22 mouse cellular contexts compared by ENCODE assay signal in genomic region chr8:77526130-77526529, GRCm38 (mm10). TPM values are rescaled to one million over a fixed set of nuclear protein-coding genes. Genes with fewer than 3 reads are reported as not detected.
DNase-seq lines count a peak whose midpoint lies in the region; ATAC-seq and TF ChIP-seq lines count a peak whose summit lies in the region.
"Had no signal": no experiment of that assay in that cellular context is flagged by ENCODE, and none has a peak within 500 bp of the region (broad histone marks: within the 10 kb centered on the region; RNA-seq: fewer than 3 reads in every experiment).

No protein-coding gene starts in this region.

- no peak for ATAC-seq in embryonic facial prominence, embryonic 14.5 days (ENCODE audit: low read depth)
- no peak for ATAC-seq in forebrain, embryonic 11.5 days (replicated peaks; ENCODE audit: low FRiP score)
- no peak for ATAC-seq in forebrain, embryonic 15.5 days (replicated peaks)
- ATAC-seq in lung, embryonic 14.5 days (ENCODE audit: insufficient read depth), result no peak
- ATAC-seq: activated CD4-positive, CD25-positive, alpha-beta regulatory T cell, adult 4 months; CD4-positive, CD25-positive, alpha-beta regulatory T cell, adult 4 months; Patski had no signal

- intact Hi-C loops in gastrocnemius, postnatal 36 days (cut with DNase I), result no loop called here

- no peak overlapping the region for H3K4me2 ChIP-seq in embryonic facial prominence, embryonic 14.5 days (ENCODE audit: low read depth, low read length)
- no peak overlapping the region for H3K4me2 ChIP-seq in forebrain, embryonic 11.5 days (ENCODE audit: low read depth, low read length, severe bottlenecking)
- H3K4me2 ChIP-seq in forebrain, embryonic 15.5 days (replicated peaks), result no peak overlapping the region
- H3K4me2 ChIP-seq in lung, embryonic 14.5 days, result no peak overlapping the region
- no peak overlapping the region for H3K4me2 ChIP-seq in myocyte (ENCODE audit: low read depth)

- no peak overlapping the region for H3K9ac ChIP-seq in embryonic facial prominence, embryonic 14.5 days (ENCODE audit: low read depth, low read length)
- no peak overlapping the region for H3K9ac ChIP-seq in forebrain, embryonic 11.5 days (ENCODE audit: low read length)
- no peak overlapping the region for H3K9ac ChIP-seq in forebrain, embryonic 15.5 days (replicated peaks)
- H3K9ac ChIP-seq in lung, embryonic 14.5 days, result no peak overlapping the region

- TF ChIP-seq CTCF in lung, embryonic 14.5 days (IDR thresholded peaks at IDR 0.05; ENCODE audit: low read depth), result no peak
- no peak for TF ChIP-seq CTCF in lung, adult 2 months (IDR thresholded peaks at IDR 0.05; ENCODE audit: insufficient read depth, low read length)

- TF ChIP-seq POLR2A in lung, adult 2 months (IDR thresholded peaks at IDR 0.05; ENCODE audit: borderline replicate concordance, extremely low read depth, low read depth, low read length), result no peak
- no peak for TF ChIP-seq POLR2A in myocyte (IDR thresholded peaks at IDR 0.05; ENCODE audit: insufficient read length, low read depth)

- H3K4me3 ChIP-seq in embryonic facial prominence, embryonic 14.5 days (ENCODE audit: low read depth, low read length), result no peak overlapping the region
- H3K4me3 ChIP-seq in embryonic facial prominence, embryonic 10.5 days, result no peak overlapping the region
- H3K4me3 ChIP-seq in forebrain, embryonic 11.5 days (ENCODE audit: low read depth, low read length), result no peak overlapping the region
- no peak overlapping the region for H3K4me3 ChIP-seq in forebrain, embryonic 15.5 days
- H3K4me3 ChIP-seq in lung, embryonic 14.5 days (ENCODE audit: low read depth, low read length), result no peak overlapping the region
- no peak overlapping the region for H3K4me3 ChIP-seq in lung, adult 2 months (replicated peaks; ENCODE audit: extremely low read depth, low read depth, low read length)
- no peak overlapping the region for H3K4me3 ChIP-seq in myocyte

- DNase-seq in embryonic facial prominence, embryonic 14.5 days (ENCODE audit: low spot score), result peak; percentile 22
- no peak for DNase-seq in embryonic facial prominence, embryonic 10.5 days (ENCODE audit: low spot score)
- peak; percentile 14 for DNase-seq in forebrain, embryonic 11.5 days (ENCODE audit: low spot score)
- peak; percentile 25 for DNase-seq in lung, embryonic 14.5 days
- no peak for DNase-seq in lung, adult 2 months
- no peak for DNase-seq in gastrocnemius, postnatal 36 days
- DNase-seq: adrenal gland, adult 2 months; adrenal gland, adult 8-10 months; adrenal gland, postnatal 10 days; adrenal gland, postnatal 14 days; adrenal gland, postnatal 25 days; adrenal gland, postnatal 36 days; B cell, adult 2 months; cerebellum, adult 11 months; cerebellum, adult 11-12 months had no signal

- H3K27me3 ChIP-seq in embryonic facial prominence, embryonic 14.5 days (replicated peaks; ENCODE audit: control insufficient read depth, insufficient read depth, low read length), result no peaks in the 10 kb centered on the region
- no peaks in the 10 kb centered on the region for H3K27me3 ChIP-seq in embryonic facial prominence, embryonic 10.5 days (replicated peaks; ENCODE audit: low read depth, poor library complexity, severe bottlenecking)
- no peaks in the 10 kb centered on the region for H3K27me3 ChIP-seq in forebrain, embryonic 11.5 days (ENCODE audit: control insufficient read depth, insufficient read depth, low read length)
- no peaks in the 10 kb centered on the region for H3K27me3 ChIP-seq in forebrain, embryonic 15.5 days
- no peaks in the 10 kb centered on the region for H3K27me3 ChIP-seq in lung, embryonic 14.5 days (ENCODE audit: insufficient read depth, low read length)
- H3K27me3 ChIP-seq in myocyte (ENCODE audit: control insufficient read depth, insufficient read depth, insufficient read length), result no peaks in the 10 kb centered on the region
- H3K27me3 ChIP-seq: CH12.LX, Patski had no signal

- no peaks in the 10 kb centered on the region for H3K79me2 ChIP-seq in myocyte (ENCODE audit: control insufficient read depth, insufficient read depth)

- no peaks in the 10 kb centered on the region for H3K4me1 ChIP-seq in embryonic facial prominence, embryonic 14.5 days (ENCODE audit: control insufficient read depth, insufficient read depth, low read length)
- no peaks in the 10 kb centered on the region for H3K4me1 ChIP-seq in embryonic facial prominence, embryonic 10.5 days
- no peaks in the 10 kb centered on the region for H3K4me1 ChIP-seq in forebrain, embryonic 11.5 days (replicated peaks; ENCODE audit: control insufficient read depth, insufficient read depth, low read length)
- H3K4me1 ChIP-seq in forebrain, embryonic 15.5 days, result no peaks in the 10 kb centered on the region
- H3K4me1 ChIP-seq in lung, embryonic 14.5 days (ENCODE audit: insufficient read depth), result peaks cover 5% of the 10 kb centered on the region; the same call in 1 of the 2 replicates
- H3K4me1 ChIP-seq in lung, adult 2 months (ENCODE audit: control insufficient read depth, insufficient read depth, low read length), result no peaks in the 10 kb centered on the region

- H3K9me3 ChIP-seq in embryonic facial prominence, embryonic 14.5 days (ENCODE audit: control insufficient read depth, low read length), result no peaks in the 10 kb centered on the region
- no peaks in the 10 kb centered on the region for H3K9me3 ChIP-seq in embryonic facial prominence, embryonic 10.5 days
- no peaks in the 10 kb centered on the region for H3K9me3 ChIP-seq in forebrain, embryonic 11.5 days (ENCODE audit: control insufficient read depth, low read length)
- H3K9me3 ChIP-seq in forebrain, embryonic 15.5 days, result no peaks in the 10 kb centered on the region
- no peaks in the 10 kb centered on the region for H3K9me3 ChIP-seq in lung, embryonic 14.5 days (ENCODE audit: low read depth, low read length)
- H3K9me3 ChIP-seq: G1E had no signal

- no peak overlapping the region for H3ac ChIP-seq in myocyte (ENCODE audit: control insufficient read depth, insufficient read length)

- no peak overlapping the region for H3K27ac ChIP-seq in embryonic facial prominence, embryonic 14.5 days (replicated peaks; ENCODE audit: low read depth, low read length)
- H3K27ac ChIP-seq in embryonic facial prominence, embryonic 10.5 days (replicated peaks), result no peak overlapping the region
- no peak overlapping the region for H3K27ac ChIP-seq in forebrain, embryonic 11.5 days (ENCODE audit: low read depth, low read length)
- H3K27ac ChIP-seq in forebrain, embryonic 15.5 days (replicated peaks), result no peak overlapping the region
- H3K27ac ChIP-seq in lung, embryonic 14.5 days (ENCODE audit: low read depth), result no peak overlapping the region

- 62% methylated on average over 8 of the region's 8 CpGs for WGBS in embryonic facial prominence, embryonic 14.5 days
- WGBS in embryonic facial prominence, embryonic 10.5 days, result 86% methylated on average over 8 of the region's 8 CpGs
- 91% methylated on average over 8 of the region's 8 CpGs for WGBS in forebrain, embryonic 11.5 days
- whole genome bisulfite sequencing in forebrain, embryonic 15.5 days, result 76% methylated on average over 8 of the region's 8 CpGs
- WGBS in lung, embryonic 14.5 days, result 60% methylated on average over 8 of the region's 8 CpGs
- WGBS in lung, adult 2 months, result 85% methylated on average over 8 of the region's 8 CpGs

- no peaks in the 10 kb centered on the region for H3K36me3 ChIP-seq in embryonic facial prominence, embryonic 14.5 days (ENCODE audit: control insufficient read depth, insufficient read depth, low read length)
- no peaks in the 10 kb centered on the region; the same call in 1 of the 2 replicates for H3K36me3 ChIP-seq in embryonic facial prominence, embryonic 10.5 days (replicated peaks)
- no peaks in the 10 kb centered on the region for H3K36me3 ChIP-seq in forebrain, embryonic 11.5 days (ENCODE audit: control insufficient read depth, insufficient read depth, low read length)
- no peaks in the 10 kb centered on the region for H3K36me3 ChIP-seq in forebrain, embryonic 15.5 days
- H3K36me3 ChIP-seq in lung, embryonic 14.5 days (ENCODE audit: insufficient read depth), result no peaks in the 10 kb centered on the region
- no peaks in the 10 kb centered on the region for H3K36me3 ChIP-seq in myocyte (ENCODE audit: control insufficient read depth, insufficient read depth)

TF ChIP-seq in myocyte, 11 proteins besides CTCF, POLR2A, EP300 and RAD21:
- peak; percentile 33 for TF ChIP-seq TCF3 (IDR thresholded peaks at IDR 0.05; ENCODE audit: insufficient read length, low read depth)
- TF ChIP-seq TCF12 (IDR thresholded peaks at IDR 0.05; ENCODE audit: insufficient read depth, poor library complexity, severe bottlenecking), result peak; percentile 42
- no peak for TF ChIP-seq CEBPB (IDR thresholded peaks at IDR 0.05; ENCODE audit: insufficient read depth, poor library complexity, severe bottlenecking)
- no peak for TF ChIP-seq MAX (IDR thresholded peaks at IDR 0.05; ENCODE audit: low read depth)
- peak in 2 of 3 experiments; percentile 80 to 89 for TF ChIP-seq MYOG (IDR thresholded peaks at IDR 0.05; ENCODE audit: control insufficient read depth in 1 of 3, insufficient read depth in 1 of 3, insufficient read length in 2 of 3, low read depth in 2 of 3)
- peak in 2 of 3 experiments; percentile 67 to 68 for TF ChIP-seq MYOD1 (IDR thresholded peaks at IDR 0.05; ENCODE audit: control insufficient read depth in 1 of 3, insufficient read length in 2 of 3, low read depth in 2 of 3)
TF ChIP-seq in myocyte: peak in this region for 4.

RNA-seq across cellular contexts. Expression of gene Arhgap10, which starts 8.4 kb away (rescaled TPM):
- polyA plus RNA-seq in embryonic facial prominence, embryonic 14.5 days (2014; fragmentation: Nextera tagmentation; extraction: Ambion mirVana), result 25.9 and 29.2 TPM in 2 replicates
- 25.5 and 26.1 TPM in 2 replicates for polyA plus RNA-seq in embryonic facial prominence, embryonic 10.5 days (2016; fragmentation: Nextera tagmentation; extraction: Ambion mirVana)
- polyA plus RNA-seq in forebrain, embryonic 11.5 days (2014; fragmentation: Nextera tagmentation; extraction: Ambion mirVana), result 12.2 and 15.4 TPM in 2 replicates
- polyA plus RNA-seq in forebrain, embryonic 15.5 days (2015; fragmentation: Nextera tagmentation; extraction: Ambion mirVana), result 3.8 and 4.2 TPM in 2 replicates
- 23.2 and 23.5 TPM in 2 replicates for polyA plus RNA-seq in lung, embryonic 14.5 days (2014; fragmentation: Nextera tagmentation; extraction: Ambion mirVana)
- polyA plus RNA-seq in lung, adult 2 months (2012; rRNA removed), result 9.8 and 11.2 TPM in 2 replicates
- polyA plus RNA-seq in myocyte (2012; fragmentation: generic; extraction: Trizol), result 18.1 TPM
- total RNA-seq in gastrocnemius, postnatal 36 days (2021), result 10 to 100 TPM; 48.3 to 52.2 TPM

RNA-seq across cellular contexts. Expression of gene Prmt9, which starts 23.1 kb away (rescaled TPM):
- 16.7 and 19.8 TPM in 2 replicates for polyA plus RNA-seq in embryonic facial prominence, embryonic 14.5 days (2014; fragmentation: Nextera tagmentation; extraction: Ambion mirVana)
- 19.9 and 21.6 TPM in 2 replicates for polyA plus RNA-seq in embryonic facial prominence, embryonic 10.5 days (2016; fragmentation: Nextera tagmentation; extraction: Ambion mirVana)
- polyA plus RNA-seq in forebrain, embryonic 11.5 days (2014; fragmentation: Nextera tagmentation; extraction: Ambion mirVana), result 18.5 and 20.1 TPM in 2 replicates
- 24.8 and 25.6 TPM in 2 replicates for polyA plus RNA-seq in forebrain, embryonic 15.5 days (2015; fragmentation: Nextera tagmentation; extraction: Ambion mirVana)
- 19.9 and 22.0 TPM in 2 replicates for polyA plus RNA-seq in lung, embryonic 14.5 days (2014; fragmentation: Nextera tagmentation; extraction: Ambion mirVana)
- polyA plus RNA-seq in lung, adult 2 months (2012; rRNA removed), result 7.2 and 7.7 TPM in 2 replicates
- 7.3 TPM for polyA plus RNA-seq in myocyte (2012; fragmentation: generic; extraction: Trizol)
- 1 to 10 TPM; 7.4 to 8.5 TPM for total RNA-seq in gastrocnemius, postnatal 36 days (2021)

Comparison
In these comparisons a context has a peak if more than half of its experiments do, and no peak if none do; other contexts are left out.
1. DNase-seq: peak in embryonic facial prominence, embryonic 14.5 days (single experiment), forebrain, embryonic 11.5 days (single experiment) and lung, embryonic 14.5 days (single experiment); none in embryonic facial prominence, embryonic 10.5 days (single experiment), lung, adult 2 months (single experiment) and gastrocnemius, postnatal 36 days (0 of 2).